Mouse (Mus musculus) telencephalon, adult 2 months (tissue): ENCODE results near the gene Wbp4.
A peak's percentile ranks its signal among the peaks of the same experiment; 100 is the strongest.
"Not testable (repeated sequence)": the region's sequence is repeated elsewhere in the genome, so short reads cannot be mapped to it uniquely, and the experiment has no call there.

Experiments
- DNase-seq: peaks from one replicate; pipeline ENCODE4 v3.0.0-alpha.2; 2011; ENCODE audit warnings: low read depth, low spot score

The Wbp4 gene

DNA sequence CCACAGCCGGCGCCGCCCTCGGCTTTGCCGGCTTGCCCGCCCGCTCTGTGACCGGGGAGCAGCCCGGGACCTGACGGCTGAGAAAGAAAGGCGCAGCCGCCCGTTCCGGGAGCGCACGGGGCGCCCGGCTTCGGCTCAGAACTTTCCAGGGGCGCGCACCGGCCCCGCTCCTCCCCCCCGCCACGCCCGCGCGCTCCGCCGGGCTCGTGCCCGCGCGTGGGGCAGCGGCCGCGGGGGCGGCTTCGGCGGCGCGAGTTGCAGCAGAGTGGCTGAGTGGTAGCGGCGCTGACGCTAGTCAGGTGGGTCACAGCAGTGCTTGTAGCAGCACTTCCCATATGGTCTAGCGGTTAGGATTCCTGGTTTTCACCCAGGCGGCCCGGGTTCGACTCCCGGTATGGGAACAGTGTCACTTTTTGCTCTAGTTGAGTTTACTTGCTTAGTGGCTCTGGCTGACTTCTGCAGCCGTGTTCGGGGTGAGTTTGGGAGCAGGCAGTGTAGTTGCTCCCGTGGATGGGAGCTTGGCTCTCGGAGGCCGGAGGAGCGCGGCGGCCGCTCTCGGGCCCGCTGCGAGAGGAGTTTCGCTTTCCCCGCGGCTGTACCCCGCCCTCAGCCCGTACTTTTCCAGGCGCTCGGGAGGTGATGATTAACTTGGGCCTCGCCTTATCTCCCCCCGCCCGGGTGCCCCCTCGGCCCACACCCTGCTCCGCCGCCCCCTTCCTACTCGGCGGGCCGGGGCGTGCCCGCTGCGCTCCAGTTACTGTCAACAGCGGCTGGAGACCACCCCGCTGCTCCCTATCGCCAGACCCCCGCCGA is at the start of gene Wbp4:
Wbp4 (minus strand) TSS at position 182 of the 813 bp plus-strand sequence.
- DNase-seq = peak; percentile 90

DNA sequence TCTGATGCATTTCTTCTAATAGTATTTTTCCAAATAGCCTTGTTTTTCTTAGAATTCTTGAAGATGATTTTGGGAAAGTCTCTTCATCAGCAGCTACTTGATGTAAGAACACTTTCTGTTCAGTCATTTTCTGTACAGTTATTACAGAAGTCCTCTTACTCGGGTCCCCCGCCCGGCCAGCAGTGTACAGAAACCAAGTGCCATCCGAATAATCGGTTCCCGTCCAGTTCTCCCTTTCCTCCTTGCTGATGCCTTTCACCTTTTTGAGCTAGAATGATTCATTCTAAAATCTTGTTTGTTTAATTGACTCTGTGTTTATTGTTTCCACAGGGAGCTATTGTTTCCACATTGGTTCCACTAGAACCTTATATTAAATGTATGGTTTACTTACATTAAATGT is 49.4 kb upstream of the Wbp4 start:
- no peak for DNase-seq

DNA sequence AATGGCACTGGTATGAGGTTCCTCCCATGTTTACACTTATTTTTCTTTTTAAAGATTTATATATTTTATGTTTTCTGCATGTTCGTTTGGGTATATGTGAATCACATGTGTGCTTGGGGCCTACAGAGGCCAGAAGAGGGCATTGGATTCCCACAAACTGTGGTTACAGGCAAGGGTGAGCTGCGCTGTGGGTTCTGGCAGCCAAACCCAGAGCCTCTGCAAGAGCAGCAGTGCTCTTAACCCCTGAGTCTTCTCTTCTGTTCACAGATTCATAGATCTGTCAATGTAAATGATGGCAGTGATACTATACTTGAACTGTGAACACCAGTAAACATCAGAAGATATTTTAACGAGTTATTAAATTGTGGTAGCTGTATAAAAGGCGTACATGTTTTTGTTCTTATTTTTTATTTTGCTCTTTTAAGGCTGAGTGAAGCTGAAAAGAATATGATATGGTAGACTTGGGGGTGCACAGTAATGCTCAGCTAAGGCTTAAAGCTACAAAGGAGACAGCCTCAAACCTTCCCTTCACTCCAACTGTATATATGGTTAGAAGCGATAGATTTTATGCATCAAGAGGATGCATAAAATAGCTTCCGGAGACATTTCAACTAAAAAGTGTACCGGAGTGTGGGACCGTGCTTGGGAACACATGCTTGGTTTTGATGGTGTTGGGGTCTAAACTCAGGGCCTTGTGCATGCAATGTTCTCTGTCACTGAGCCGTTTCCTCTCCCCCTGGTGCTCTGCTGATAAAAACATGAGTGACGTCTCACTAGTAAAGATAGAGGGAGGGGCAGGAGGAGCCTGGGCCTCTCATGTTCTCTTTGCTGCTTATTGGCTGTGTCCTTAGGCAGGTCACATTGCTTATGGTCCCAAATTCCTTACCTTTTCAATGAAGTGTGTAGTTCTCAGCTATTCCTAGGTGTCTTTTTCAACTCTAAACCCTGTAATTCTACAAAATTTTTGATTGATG is 48.5 kb upstream of the Wbp4 start:
- no peak for DNase-seq

DNA sequence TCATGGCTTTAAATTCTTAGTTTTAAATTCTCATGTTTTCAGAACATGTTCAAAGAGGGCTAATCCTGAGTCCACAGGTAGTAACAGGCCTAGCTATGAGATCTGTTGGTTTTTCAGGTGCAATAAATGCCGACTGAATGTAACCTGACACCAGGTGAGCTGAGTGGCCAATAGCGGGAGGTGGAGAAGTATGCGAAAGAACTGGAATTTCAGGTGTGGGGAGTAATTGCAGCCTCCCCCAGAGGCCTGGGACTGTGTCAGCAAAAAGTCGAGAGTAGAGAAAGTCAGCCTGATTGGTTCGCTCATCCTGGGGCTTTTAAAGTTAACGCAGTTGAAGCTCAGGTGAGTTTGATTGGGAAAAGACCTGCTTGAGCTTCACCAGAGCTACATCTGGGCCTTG is 46.4 kb upstream of the Wbp4 start:
- DNase-seq = no peak

DNA sequence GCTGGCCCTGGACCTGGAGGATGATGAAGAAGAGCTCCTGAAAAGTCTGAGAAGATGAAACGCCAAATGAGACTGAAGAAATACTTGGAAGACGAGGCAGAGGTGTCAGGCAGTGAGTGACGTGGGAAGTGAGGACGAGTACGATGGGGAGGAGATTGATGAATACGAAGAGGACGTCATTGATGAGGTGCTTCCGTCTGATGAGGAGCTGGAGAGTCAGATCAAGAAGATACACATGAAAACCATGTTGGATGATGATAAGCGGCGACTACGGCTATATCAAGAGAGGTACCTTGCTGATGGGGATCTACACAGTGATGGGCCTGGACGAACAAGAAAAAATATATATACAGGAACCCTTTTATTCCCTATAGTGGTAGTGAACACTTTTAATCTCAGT is 44.8 kb upstream of the Wbp4 start:
- DNase-seq = not testable (repeated sequence)

DNA sequence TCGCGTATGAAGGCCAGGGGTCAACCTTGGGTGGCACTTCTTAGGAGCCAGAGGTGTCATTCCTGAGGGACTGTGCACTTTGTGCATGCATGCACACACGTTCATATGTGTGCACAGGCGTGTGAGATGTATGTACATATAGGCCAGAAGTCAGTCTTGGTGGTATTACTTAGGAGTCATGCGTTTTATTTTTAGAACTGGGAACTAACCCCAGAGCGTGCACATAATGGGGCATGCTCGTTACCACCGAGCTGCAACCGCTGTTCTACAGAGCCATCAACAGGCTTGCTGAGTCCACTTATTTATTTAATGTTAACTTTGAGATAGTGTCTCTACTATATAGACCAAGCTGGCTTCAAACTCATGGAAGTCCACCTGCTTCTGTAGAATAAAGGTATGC is 41.1 kb upstream of the Wbp4 start:
- DNase-seq = no peak

DNA sequence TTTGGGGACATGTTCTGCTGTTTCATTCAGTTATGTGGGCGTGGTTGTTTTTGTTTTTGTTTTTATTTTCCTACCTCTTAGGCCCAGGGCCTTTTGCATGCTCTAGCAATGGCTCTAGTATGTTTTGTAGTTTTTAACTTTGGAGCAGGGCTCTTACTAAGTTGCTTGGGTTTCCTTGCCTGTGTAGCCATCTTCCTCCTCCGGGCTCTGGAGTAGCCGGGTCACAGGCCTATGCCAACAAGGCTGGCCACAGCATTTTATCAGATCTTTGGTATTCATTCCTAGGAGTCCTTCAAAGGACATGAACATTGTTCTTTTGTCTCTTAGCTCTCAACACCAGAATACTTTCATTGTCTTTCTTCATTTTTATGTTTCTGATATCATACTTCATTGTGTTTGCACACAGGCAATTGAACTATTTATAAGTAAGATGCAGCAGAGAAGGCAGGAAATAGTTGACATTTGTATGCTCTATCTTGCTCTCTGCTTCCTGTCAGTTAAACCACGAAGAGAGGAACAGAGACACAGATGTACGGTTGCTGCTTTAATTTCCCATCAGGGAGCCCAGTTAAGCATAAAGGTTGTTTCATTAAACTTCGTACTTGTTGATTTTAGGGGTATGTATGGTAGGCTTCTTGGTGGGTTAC is 40.3 kb upstream of the Wbp4 start:
- DNase-seq = no peak

DNA sequence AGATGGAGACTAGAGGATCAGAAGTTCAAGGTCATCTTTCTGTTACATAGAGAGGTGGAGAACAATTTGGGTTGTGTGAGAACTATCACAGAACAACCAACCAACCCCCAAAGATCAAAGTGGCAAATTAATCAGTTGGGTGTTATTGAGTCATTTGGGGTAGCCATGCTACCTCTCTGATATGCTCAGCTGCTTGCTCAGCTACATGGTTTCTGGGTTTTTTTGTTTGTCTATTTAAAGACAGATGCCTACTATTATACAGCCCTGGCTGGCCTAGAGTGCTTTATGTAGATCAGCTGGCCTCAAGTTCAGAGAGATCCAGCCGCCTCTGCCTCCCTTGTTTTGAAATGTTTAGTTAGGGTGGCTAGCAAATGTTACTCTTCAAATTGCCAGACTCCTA is 39.7 kb upstream of the Wbp4 start:
- DNase-seq = no peak

DNA sequence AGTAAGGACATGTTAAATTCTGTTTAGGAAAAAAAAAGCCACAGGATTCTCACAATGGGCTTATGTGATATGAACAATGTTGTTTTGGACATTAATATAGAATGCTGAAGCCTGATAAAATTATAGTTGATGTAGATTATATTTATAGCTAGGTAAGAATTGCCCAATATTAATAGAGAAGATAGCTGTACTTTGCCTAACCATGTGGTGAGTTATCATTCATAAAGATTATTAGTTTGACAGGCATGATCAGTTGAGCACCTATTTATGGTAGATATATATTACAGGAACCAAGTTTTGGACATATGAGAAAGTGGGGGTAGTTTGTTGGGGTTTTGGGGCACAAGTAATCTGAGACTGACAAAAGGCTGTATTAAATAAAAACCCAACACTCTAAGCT is 39.3 kb upstream of the Wbp4 start:
- DNase-seq = no peak

DNA sequence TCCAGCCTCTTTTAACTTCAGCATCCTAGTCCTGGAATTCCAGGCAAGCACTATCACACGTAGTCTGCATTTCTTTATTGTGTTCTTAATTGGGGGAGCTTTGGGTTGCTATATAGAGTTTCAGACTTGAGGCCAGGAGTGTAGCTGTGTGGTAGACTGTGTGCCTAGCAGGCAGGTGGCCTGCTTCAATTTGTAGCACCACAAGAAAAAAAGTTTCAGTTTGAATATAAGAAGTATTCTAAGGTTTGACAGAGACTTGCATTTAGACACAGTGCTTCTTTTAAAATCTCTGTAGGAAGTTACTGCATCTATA is 38.3 kb upstream of the Wbp4 start:
- DNase-seq = no peak

DNA sequence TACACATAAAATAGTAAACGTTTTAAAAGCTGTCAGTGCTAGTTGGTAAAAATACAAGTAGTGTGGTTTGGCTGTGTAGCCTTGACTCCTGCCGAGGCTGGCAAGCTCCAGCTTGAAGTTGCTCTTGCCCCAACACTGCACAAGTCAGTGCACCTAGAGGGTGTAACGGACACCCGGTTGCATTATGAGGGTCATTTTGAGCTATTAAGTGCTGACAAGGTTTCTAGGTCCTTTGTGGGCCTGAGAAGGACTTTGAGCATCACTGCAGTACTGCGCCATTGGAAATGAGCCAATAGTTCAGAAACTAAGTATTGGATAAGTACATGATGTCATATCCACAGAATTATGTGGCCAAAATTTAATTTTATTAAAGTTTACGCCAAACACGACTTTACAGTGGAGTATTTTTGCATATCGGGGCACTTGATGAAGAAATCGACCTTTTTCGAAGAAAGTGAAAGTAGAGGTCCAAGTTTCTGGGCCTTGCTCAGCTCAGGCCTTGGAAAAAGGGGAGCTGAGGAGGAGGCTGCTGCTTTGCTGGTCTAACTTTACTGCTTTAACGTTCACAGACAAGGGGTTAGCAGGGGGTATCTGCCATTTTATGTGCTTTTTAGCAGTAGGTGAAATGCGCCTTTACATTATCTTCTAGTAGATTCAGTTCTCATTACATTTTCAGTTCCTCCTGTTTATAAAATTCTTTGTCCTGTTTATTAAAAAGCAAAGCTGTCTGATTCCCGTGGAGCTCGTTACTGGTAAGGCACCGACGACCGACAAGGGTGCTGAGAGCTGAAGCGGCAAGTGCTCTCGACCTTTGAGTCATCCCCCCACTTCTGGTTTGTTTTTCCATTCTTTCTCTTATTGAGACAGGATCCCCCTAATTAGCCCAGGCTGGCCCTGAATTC is 37.7 kb upstream of the Wbp4 start:
- no peak for DNase-seq

DNA sequence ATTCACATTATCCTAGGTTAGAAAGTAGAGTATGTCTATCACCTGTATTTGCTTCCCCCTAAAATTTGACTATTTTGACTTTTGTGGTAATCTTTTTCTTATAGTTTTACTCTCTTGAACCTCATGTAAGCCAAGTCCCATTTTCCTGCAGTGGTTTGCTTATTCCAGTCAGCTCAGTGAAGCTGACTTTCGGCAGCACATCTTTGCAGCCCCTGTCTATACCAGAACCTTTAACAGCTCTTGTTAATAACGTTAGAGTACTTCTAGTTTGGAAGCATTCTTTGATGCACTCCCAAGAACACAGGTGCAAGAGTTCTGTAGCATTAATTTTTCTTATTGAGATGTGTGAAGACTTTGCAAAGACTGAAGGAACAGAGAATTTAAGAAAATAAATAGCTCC is 36.8 kb upstream of the Wbp4 start:
- DNase-seq = no peak

DNA sequence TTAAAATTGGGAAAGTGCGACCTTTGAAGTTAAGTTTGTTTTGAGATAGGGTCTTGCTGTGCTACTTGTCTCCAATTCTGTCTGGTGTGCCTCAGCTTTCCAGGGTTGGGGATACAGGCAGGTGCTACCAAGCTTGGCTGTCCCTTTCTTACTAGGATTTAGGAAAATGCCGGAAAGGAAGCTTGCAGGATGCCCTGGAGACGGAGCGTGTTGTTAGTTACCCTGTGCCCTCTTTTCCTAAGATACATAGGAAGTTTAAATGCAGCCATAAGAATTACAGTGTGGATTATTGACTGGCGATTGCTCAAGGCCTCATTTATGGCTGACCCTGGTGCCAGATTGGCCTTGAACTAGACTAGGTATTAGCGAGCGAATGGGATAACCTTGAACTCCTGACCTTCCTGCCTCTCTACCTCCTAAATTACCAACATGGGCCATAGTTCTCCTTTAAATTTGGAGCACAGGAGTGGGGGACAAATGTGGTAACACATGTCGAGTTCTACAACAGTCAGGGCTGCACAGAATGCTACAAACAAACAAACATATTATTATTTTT is 35.9 kb upstream of the Wbp4 start:
- no peak for DNase-seq

DNA sequence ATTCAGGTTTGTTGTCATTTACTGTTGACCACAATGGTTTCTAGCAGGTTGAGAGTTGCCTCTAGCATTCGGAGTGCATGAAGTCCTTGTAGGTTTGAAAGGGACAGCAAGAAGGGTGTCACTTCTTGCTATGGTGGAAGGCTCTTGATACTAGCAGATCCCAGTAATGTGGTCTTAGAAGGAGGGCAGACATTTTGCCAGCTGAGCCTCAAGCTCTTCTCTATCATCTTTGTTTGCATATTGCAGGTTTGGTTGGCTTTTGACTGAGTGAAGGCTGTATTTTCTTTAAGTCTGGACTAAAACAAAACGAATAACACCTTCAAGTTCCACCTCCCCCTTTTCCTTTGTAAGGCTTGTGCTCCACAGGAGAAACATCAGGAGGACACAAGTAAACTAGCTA is 35.4 kb upstream of the Wbp4 start:
- no peak for DNase-seq

DNA sequence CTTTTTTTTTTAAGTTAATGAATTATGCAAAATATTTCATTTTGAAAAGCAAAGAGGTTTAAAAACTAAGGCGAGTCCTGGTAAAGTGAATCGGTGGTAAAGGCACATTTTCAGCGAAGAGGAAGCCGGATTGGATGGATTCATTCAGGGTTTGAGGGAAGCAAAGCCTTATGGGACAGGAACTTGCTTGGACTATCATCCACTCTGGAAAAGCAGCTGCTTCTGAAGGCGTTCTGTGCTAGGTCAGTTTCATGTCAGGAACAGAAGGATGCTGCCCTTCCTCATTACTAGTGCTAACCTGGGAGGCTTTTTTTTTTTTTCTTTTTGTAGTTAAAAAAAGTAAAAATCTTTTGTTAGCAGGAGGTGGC is 34.9 kb upstream of the Wbp4 start:
- DNase-seq = no peak

DNA sequence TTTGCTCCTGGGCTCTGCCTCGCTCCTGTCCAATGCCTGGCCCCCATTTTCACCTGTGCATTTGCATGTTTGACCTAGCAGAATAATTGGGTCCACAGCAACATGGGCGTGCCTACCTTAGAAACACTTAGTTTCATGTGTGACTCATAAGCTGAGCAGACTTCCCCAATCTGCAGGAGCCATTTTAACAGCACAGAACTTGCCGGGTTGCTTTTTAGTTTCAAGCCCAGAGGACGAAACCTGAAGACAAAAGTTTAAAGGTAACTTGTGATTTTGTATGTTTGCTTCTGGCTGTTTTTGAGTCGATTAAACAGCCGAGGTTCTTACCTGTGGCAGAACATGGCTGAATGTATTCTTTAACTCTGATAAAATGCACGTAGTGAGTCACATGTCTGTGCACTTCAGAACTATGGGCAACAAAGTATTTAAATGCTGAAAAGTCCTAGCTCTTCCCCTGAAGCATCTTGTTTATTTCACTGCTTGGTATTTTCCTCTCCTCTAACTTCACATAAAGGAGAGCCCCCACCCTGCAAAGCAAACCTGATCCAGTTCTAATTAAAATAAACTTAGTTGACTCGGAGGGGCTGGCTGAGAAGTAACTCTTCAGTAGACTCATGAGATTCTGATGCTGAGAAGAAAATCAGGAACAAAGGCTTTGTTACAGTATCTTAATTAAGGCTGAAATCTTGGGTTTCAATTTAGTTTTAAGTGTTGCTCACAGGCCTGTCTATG is 34.4 kb upstream of the Wbp4 start:
- peak; percentile 12 for DNase-seq

DNA sequence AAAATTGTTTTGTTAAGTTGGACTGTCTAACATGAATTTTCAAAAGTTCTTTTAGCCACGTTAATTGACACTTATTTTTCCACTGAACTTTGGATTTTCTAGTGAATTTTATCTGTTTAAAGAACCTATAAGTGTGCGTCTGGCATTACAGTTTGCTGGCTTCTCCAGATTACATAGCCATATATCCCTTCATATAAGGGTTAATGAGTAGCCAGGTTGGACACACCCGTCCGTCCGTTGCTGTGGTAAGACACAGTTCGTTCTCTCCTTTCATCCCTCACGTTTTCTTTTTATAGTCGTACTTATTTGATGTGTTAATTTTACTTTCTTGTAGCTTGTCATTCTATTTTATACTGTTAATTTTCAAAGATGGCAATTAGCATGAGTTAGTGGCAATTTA is 33.8 kb upstream of the Wbp4 start:
- DNase-seq = no peak

DNA sequence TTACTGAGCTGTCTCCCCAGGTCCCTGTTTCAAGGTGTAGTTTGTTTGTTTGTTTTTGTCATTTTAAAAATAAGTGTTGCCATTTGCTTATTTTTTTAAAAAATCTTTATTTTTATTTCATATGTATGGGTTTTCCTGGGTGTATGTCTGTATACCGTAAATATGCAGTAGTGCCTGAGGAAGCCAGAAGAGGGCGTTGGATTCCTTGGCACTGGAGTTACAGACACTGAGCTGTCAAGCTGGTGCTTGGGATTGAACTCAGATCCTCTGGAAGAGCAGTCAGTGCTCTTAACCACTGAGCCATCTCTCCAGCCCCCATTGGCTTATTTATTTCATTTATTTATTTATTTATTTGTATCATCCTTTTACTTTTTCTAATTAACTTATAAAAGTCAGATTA is 32.6 kb upstream of the Wbp4 start:
- DNase-seq = no peak

DNA sequence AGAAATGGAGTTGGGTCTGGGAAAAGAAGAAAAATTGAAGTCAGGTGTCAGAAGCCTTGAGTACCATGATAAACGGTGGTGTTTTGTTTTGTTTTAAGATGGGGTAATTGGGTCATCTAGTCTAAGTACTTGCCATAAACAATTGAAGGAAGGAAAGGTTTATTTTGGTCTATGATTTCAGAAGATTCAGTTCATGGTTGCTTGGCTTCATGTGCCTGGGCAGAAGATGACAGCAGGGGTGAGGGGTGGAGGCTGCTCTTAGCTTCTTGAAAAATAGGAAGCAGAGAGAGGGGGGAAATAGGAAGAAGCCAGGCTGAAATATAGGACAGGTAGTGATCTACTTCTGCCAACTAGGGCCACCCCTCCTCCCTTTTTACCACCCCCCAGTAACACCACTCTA is 30.2 kb upstream of the Wbp4 start:
- DNase-seq = no peak

DNA sequence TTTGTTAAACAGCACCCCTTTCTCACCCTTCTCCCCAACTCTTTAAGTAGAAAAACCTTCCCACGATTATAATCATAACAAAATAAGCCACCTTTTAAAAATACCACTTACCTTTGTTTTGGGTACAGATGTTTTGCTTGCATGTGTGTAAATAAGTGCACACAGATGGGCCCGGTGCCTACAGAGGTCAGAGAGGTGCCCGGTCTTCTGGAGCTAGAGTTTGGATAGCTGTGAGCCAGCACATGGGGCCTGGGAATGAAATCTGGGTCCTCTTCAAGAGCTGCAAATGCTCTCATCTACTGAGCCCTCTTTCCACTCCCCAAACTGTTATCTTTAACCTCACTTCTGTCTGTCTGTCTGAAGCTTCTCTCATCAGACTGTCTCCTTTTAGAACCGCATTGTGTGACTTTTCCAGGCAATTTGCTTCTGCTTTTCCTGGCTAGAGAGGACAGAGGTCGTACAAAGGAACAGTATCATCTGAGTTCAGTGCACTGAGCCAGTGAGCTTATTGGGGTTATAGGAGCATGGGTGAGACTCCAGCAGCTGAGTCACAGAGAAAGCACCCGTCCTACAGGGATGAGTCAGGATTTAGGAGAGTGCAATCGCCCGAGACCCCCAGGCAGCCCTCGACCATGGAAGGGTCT is 27.5 kb upstream of the Wbp4 start:
- DNase-seq = no peak
